Mouse (Mus musculus): ENCODE measurements around the gene Bglap. TPM values are rescaled to one million over a fixed set of nuclear protein-coding genes. Genes with fewer than 3 reads are reported as not detected.
"Not testable (repeated sequence)": the region's sequence is repeated elsewhere in the genome, so short reads cannot be mapped to it uniquely, and the experiment has no call there.

Gene Bglap
- polyA plus RNA-seq, 1 experiment from 2014 or later = not detected

DNA sequence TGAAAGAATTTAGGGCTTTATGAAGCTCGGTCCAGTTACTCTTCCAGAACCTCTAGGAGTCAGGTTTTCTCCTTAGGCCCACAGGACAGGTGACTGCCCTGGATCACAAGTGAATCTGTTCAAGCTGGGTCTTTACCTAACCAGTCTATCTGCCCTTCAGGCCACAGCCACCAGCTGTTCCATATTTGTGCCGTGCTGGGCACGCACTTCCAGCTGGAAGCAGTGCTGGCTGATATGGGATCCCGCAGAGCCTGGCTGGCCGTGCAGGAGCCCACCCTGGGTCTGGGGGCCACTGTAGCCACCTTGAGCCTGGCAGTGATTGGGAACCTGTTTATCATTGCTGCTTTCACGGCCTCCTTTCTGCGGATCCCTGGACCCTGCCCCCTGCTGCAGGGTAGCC lies 7.6 kb downstream of the Bglap start:
- not testable (repeated sequence) for H3K4me1 ChIP-seq (replicated peaks; ENCODE audit: control insufficient read depth, insufficient read depth, low read length); DNase-seq (ENCODE audit: low spot score); H3K9ac ChIP-seq (ENCODE audit: low read depth, low read length); H3K4me2 ChIP-seq (replicated peaks; ENCODE audit: low read depth, low read length); H3K9me3 ChIP-seq (ENCODE audit: control insufficient read depth, low read length); H3K36me3 ChIP-seq (ENCODE audit: control insufficient read depth, insufficient read depth, low read length); H3K27me3 ChIP-seq (ENCODE audit: control insufficient read depth, insufficient read depth, low read length); H3K4me3 ChIP-seq (ENCODE audit: low read depth, low read length)
- 0 out of 2 replicates have a peak, but pooled peaks have one; percentile 28 for ATAC-seq (ENCODE audit: low FRiP score)
- H3K27ac ChIP-seq (ENCODE audit: low read depth, low read length) = 0 out of 2 replicates have a peak overlapping the region, but pooled peaks have one; percentile 51
- WGBS = 16% methylated on average over 5 of the region's 7 CpGs

DNA sequence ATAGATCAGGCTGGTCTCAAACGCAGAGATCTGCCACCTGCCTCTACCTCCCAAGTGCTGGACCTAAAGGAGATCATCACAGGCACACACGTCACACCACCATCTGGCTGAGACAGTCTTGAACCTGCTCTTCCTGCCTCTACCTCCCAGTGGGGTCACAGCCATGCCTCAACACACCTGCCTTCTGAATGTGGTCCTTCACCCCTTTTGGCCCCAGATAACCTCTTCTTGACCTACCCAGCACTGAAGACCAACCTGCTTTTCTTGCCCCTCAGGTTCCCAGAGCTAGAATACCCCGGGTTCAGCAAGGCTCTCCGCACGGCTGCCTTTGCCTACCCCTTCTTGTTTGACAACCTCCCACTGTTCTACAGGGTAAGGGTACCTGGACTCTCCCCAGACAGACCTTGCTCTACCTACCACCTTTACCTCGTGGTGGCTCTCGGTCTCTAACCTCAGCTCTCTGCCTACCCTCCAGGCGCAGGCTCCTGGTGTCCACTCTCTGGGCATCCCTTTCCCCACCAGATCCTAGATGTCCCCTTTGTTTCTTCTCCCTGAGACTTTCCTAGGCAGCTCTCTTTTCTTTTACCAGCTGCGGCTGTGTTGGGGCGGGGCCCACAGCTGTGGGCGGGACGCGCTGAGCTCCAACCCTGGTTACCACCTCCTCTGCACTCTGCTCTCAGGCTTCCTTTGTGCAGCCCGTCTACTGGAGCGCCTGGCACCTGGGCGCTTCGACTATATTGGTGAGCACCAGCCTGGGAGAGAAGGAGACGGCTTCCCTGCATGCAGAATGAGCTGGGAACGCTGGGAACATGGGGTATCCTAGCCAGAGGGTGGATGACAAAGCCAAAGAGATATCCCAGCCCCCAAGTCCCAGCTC lies 8.3 kb downstream of the Bglap start:
- not testable (repeated sequence) for H3K4me1 ChIP-seq (replicated peaks; ENCODE audit: control insufficient read depth, insufficient read depth, low read length); H3K4me3 ChIP-seq (ENCODE audit: low read depth, low read length); H3K36me3 ChIP-seq (ENCODE audit: control insufficient read depth, insufficient read depth, low read length); H3K27me3 ChIP-seq (ENCODE audit: control insufficient read depth, insufficient read depth, low read length); H3K9me3 ChIP-seq (ENCODE audit: control insufficient read depth, low read length)
- peak; percentile 90 for ATAC-seq (ENCODE audit: low FRiP score)
- Histone ChIP-seq H3K27ac (ENCODE audit: low read depth, low read length) (0 out of 2 replicates have a peak overlapping the region, but pooled peaks have one; percentile 51), H3K4me2 (replicated peaks; ENCODE audit: low read depth, low read length) (peak overlapping the region; percentile 11), H3K9ac (ENCODE audit: low read depth, low read length) (peak overlapping the region; percentile 37; the same call in 1 of the 2 replicates)
- peak; percentile 67 for DNase-seq (ENCODE audit: low spot score)
- 10% methylated on average over 16 of the region's 19 CpGs for WGBS

DNA sequence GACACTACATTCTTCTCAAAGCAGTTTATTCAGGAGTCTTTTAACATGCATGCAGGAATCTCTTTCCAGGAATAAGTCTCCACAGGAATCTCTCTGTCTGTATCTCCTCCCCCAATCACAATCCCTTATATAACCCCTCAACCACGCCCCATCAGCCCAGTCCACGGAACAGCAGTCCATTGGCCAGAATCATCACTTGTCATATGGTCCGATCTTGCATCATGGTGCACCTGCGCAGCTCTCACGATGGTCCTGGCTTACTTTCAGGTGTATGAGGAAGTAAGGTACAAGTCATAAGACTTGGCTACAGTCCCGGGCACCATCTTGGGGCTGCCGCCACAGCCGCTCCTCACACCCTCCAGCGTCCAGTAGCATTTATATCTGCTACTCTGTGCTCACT lies 11.6 kb downstream of the Bglap start, which contains the start of gene Bglap3:
TSS of gene Bglap3 (minus strand) at position 101 of the 400 bp plus-strand sequence.
- not testable (repeated sequence) for H3K36me3 ChIP-seq (ENCODE audit: control insufficient read depth, insufficient read depth, low read length); H3K9ac ChIP-seq (ENCODE audit: low read depth, low read length); H3K4me1 ChIP-seq (replicated peaks; ENCODE audit: control insufficient read depth, insufficient read depth, low read length); H3K4me2 ChIP-seq (replicated peaks; ENCODE audit: low read depth, low read length); H3K4me3 ChIP-seq (ENCODE audit: low read depth, low read length); H3K27me3 ChIP-seq (ENCODE audit: control insufficient read depth, insufficient read depth, low read length); ATAC-seq (ENCODE audit: low FRiP score); DNase-seq (ENCODE audit: low spot score); H3K9me3 ChIP-seq (ENCODE audit: control insufficient read depth, low read length); H3K27ac ChIP-seq (ENCODE audit: low read depth, low read length)
- WGBS = 95% methylated on average over 9 of the region's 9 CpGs

DNA sequence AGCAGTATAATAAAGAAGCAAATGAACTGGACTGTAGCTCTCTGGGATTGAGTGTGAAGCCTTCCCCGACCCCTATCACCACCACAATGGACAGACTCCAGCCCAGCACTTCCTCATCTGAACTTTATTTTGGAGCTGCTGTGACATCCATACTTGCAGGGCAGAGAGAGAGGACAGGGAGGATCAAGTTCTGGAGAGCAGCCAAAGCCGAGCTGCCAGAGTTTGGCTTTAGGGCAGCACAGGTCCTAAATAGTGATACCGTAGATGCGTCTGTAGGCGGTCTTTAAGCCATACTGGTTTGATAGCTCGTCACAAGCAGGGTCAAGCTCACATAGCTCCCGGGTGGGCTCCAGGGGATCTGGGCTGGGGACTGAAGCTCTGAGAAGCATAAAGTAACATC lies 15.8 kb downstream of the Bglap start:
- H3K4me2 ChIP-seq (replicated peaks; ENCODE audit: low read depth, low read length); ATAC-seq (ENCODE audit: low FRiP score); H3K4me1 ChIP-seq (replicated peaks; ENCODE audit: control insufficient read depth, insufficient read depth, low read length); H3K36me3 ChIP-seq (ENCODE audit: control insufficient read depth, insufficient read depth, low read length); H3K9ac ChIP-seq (ENCODE audit: low read depth, low read length); H3K27ac ChIP-seq (ENCODE audit: low read depth, low read length); H3K4me3 ChIP-seq (ENCODE audit: low read depth, low read length); H3K27me3 ChIP-seq (ENCODE audit: control insufficient read depth, insufficient read depth, low read length); DNase-seq (ENCODE audit: low spot score); H3K9me3 ChIP-seq (ENCODE audit: control insufficient read depth, low read length): not testable (repeated sequence)
- 91% methylated on average over 7 of the region's 7 CpGs for WGBS

DNA sequence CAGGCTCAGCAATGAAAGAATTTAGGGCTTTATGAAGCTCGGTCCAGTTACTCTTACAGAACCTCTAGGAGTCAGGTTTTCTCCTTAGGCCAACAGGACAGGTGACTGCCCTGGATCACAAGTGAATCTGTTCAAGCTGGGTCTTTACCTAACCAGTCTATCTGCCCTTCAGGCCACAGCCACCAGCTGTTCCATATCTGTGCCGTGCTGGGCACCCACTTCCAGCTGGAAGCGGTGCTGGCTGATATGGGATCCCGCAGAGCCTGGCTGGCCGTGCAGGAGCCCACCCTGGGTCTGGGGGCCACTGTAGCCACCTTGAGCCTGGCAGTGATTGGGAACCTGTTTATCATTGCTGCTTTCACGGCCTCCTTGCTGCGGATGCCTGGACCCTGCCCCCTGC lies 16.7 kb downstream of the Bglap start:
- WGBS = 52% methylated on average over 3 of the region's 7 CpGs
- not testable (repeated sequence) for H3K27me3 ChIP-seq (ENCODE audit: control insufficient read depth, insufficient read depth, low read length); H3K27ac ChIP-seq (ENCODE audit: low read depth, low read length); DNase-seq (ENCODE audit: low spot score); H3K9ac ChIP-seq (ENCODE audit: low read depth, low read length); H3K9me3 ChIP-seq (ENCODE audit: control insufficient read depth, low read length); H3K4me3 ChIP-seq (ENCODE audit: low read depth, low read length); H3K36me3 ChIP-seq (ENCODE audit: control insufficient read depth, insufficient read depth, low read length); H3K4me2 ChIP-seq (replicated peaks; ENCODE audit: low read depth, low read length); H3K4me1 ChIP-seq (replicated peaks; ENCODE audit: control insufficient read depth, insufficient read depth, low read length)
- ATAC-seq (ENCODE audit: low FRiP score) = peak; percentile 41

DNA sequence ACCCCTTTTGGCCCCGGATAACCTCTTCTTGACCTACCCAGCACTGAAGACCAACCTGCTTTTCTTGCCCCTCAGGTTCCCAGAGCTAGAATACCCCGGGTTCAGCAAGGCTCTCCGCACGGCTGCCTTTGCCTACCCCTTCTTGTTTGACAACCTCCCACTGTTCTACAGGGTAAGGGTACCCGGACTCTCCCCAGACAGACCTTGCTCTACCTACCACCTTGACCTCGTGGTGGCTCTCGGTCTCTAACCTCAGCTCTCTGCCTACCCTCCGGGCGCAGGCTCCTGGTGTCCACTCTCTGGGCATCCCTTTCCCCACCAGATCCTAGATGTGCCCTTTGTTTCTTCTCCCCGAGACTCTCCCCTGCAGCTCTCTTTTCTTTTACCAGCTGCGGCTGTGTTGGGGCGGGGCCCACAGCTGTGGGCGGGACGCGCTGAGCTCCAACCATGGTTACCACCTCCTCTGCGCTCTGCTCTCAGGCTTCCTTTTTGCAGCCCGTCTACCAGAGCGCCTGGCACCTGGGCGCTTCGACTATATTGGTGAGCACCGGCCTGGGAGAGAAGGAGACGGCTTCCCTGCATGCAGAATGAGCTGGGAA lies 17.3 kb downstream of the Bglap start:
- not testable (repeated sequence) for H3K27me3 ChIP-seq (ENCODE audit: control insufficient read depth, insufficient read depth, low read length); H3K9ac ChIP-seq (ENCODE audit: low read depth, low read length); H3K4me3 ChIP-seq (ENCODE audit: low read depth, low read length); H3K27ac ChIP-seq (ENCODE audit: low read depth, low read length); H3K4me1 ChIP-seq (replicated peaks; ENCODE audit: control insufficient read depth, insufficient read depth, low read length); H3K9me3 ChIP-seq (ENCODE audit: control insufficient read depth, low read length); H3K36me3 ChIP-seq (ENCODE audit: control insufficient read depth, insufficient read depth, low read length)
- WGBS = under 1% methylated on average over 14 of the region's 22 CpGs
- ATAC-seq (ENCODE audit: low FRiP score) = peak; percentile 79
- peak; percentile 58 for DNase-seq (ENCODE audit: low spot score)
- H3K4me2 ChIP-seq (replicated peaks; ENCODE audit: low read depth, low read length) = peak overlapping the region; percentile 26; the same call in 1 of the 2 replicates

DNA sequence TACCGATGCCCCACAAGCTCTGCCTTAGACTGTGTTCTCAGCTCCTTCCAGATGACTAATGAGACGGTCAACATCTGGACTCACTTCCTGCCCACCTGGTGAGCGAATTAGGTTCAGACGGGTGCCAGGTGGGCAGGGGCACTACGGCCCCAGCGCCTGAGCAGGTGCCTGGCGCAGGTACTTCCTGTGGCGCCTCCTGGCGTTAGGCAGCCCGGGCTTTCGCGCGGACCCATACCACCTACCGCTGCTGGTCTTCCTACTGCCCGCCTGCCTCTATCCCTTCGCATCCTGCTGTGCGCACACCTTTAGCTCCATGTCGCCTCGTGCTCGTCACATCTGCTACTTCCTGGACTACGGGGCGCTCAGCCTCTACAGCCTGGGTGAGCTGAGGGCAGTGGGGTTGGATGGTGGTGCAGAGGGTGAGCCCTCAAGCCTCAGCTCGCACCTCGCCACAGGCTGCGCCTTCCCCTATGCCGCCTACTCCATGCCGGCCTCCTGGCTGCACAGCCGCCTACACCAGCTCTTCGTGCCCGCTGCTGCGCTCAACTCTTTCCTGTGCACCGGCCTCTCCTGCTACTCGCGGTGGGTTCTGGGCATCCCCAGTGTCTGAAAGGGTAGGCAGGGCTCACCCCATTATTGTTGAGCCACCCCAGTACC lies 18.4 kb downstream of the Bglap start:
- H3K4me1 ChIP-seq (replicated peaks; ENCODE audit: control insufficient read depth, insufficient read depth, low read length) = no peaks in the 10 kb centered on the region; the same call in 1 of the 2 replicates
- H3K27me3 ChIP-seq (ENCODE audit: control insufficient read depth, insufficient read depth, low read length) = peaks cover 9% of the 10 kb centered on the region
- H3K9me3 ChIP-seq (ENCODE audit: control insufficient read depth, low read length) = no peaks in the 10 kb centered on the region
- H3K9ac ChIP-seq (ENCODE audit: low read depth, low read length) = 0 out of 2 replicates have a peak overlapping the region, but pooled peaks have one; percentile 45
- DNase-seq (ENCODE audit: low spot score) = no peak
- H3K4me2 ChIP-seq (replicated peaks; ENCODE audit: low read depth, low read length) = 0 out of 2 replicates have a peak overlapping the region, but pooled peaks have one; percentile 5
- H3K27ac ChIP-seq (ENCODE audit: low read depth, low read length) = no peak overlapping the region
- no peak overlapping the region for H3K4me3 ChIP-seq (ENCODE audit: low read depth, low read length)
- H3K36me3 ChIP-seq (ENCODE audit: control insufficient read depth, insufficient read depth, low read length) = peaks cover 2% of the 10 kb centered on the region; the same call in 1 of the 2 replicates
- ATAC-seq (ENCODE audit: low FRiP score) = no peak
- 39% methylated on average over 34 of the region's 34 CpGs for WGBS

DNA sequence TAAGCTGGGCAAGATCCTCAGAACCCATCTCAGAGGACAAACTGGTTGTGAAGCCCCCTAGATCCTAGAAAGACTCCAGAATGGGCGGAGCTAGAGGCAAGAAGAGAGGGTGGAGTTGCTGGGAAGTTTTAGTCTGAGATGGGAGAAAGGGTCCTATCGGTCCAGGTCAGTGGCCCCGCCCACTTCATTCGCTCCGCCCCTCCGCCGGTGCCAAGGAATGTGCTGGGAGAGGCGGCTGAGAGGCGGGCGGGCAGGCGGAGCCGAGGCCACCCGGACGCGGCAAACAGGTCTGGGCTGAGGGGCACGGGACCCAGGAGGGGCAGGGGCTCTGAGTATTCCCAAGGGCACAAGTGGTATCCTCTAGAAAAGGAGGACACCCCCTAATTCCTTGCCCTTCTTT lies 19.9 kb downstream of the Bglap start, which contains the start of gene Paqr6:
TSS of gene Paqr6 (plus strand) at position 248 of the 400 bp plus-strand sequence.
- no peak within 1 kb of the TSS for H3K9ac ChIP-seq (ENCODE audit: low read depth, low read length)
- WGBS = 2% methylated on average over 16 of the region's 16 CpGs
- no peaks in the 10 kb centered on the region for H3K9me3 ChIP-seq (ENCODE audit: control insufficient read depth, low read length)
- ATAC-seq (ENCODE audit: low FRiP score) (no peak), DNase-seq (ENCODE audit: low spot score) (peak; percentile 58)
- H3K4me3 ChIP-seq (ENCODE audit: low read depth, low read length) = no peak within 1 kb of the TSS
- H3K4me2 ChIP-seq (replicated peaks; ENCODE audit: low read depth, low read length) = no peak within 1 kb of the TSS
- H3K27ac ChIP-seq (ENCODE audit: low read depth, low read length) = 0 out of 2 replicates have a peak within 1 kb of the TSS, but pooled peaks have one; percentile 17
- H3K4me1 ChIP-seq (replicated peaks; ENCODE audit: control insufficient read depth, insufficient read depth, low read length) = no peaks in the 10 kb centered on the region; the same call in 1 of the 2 replicates
- peaks cover 9% of the 10 kb centered on the region for H3K27me3 ChIP-seq (ENCODE audit: control insufficient read depth, insufficient read depth, low read length)
- peaks cover 2% of the 10 kb centered on the region; the same call in 1 of the 2 replicates for H3K36me3 ChIP-seq (ENCODE audit: control insufficient read depth, insufficient read depth, low read length)
